9 mouse cellular contexts compared by ENCODE assay signal in genomic region chr1:72214470-72214961, GRCm38 (mm10). TPM values are rescaled to one million over a fixed set of nuclear protein-coding genes. Genes with fewer than 3 reads are reported as not detected.
DNase-seq lines count a peak whose midpoint lies in the region; TF ChIP-seq lines count a peak whose summit lies in the region.
"Had no signal": no experiment of that assay in that cellular context is flagged by ENCODE, and none has a peak within 500 bp of the region (broad histone marks: within the 10 kb centered on the region; RNA-seq: fewer than 3 reads in every experiment).

No protein-coding gene starts in this region.

- peak overlapping the region; percentile 79 for H3K27ac ChIP-seq in ES-Bruce4 (ENCODE audit: insufficient read depth, low read length)
- no peak overlapping the region for H3K27ac ChIP-seq in limb, embryonic 10.5 days
- H3K27ac ChIP-seq: limb, embryonic 13.5 days had no signal

- no peaks in the 10 kb centered on the region; the same call in 1 of the 2 replicates for H3K36me3 ChIP-seq in ES-Bruce4 (ENCODE audit: control insufficient read depth, insufficient read depth, low read length, poor library complexity, severe bottlenecking)
- no peaks in the 10 kb centered on the region for H3K36me3 ChIP-seq in limb, embryonic 10.5 days
- H3K36me3 ChIP-seq: limb, embryonic 13.5 days had no signal

- TF ChIP-seq CTCF in ES-Bruce4 (IDR thresholded peaks at IDR 0.05; ENCODE audit: low read depth, low read length): no peak

- peaks cover 5% of the 10 kb centered on the region for H3K4me1 ChIP-seq in ES-Bruce4 (ENCODE audit: control insufficient read depth, insufficient read depth, low read length)
- peaks cover 19% of the 10 kb centered on the region for H3K4me1 ChIP-seq in limb, embryonic 10.5 days

- no peaks in the 10 kb centered on the region for H3K9me3 ChIP-seq in ES-Bruce4 (replicated peaks; ENCODE audit: control insufficient read depth, insufficient read depth, low read length, poor library complexity, severe bottlenecking)
- H3K9me3 ChIP-seq in limb, embryonic 10.5 days (replicated peaks): no peaks in the 10 kb centered on the region
- H3K9me3 ChIP-seq: limb, embryonic 13.5 days had no signal

- peak overlapping the region; percentile 12; the same call in 1 of the 2 replicates for H3K9ac ChIP-seq in ES-Bruce4 (ENCODE audit: low read depth, poor library complexity, severe bottlenecking)
- H3K9ac ChIP-seq: limb, embryonic 13.5 days had no signal

- TF ChIP-seq POLR2A in ES-Bruce4 (IDR thresholded peaks at IDR 0.05; ENCODE audit: insufficient read depth, low read length): no peak

- WGBS in limb, embryonic 10.5 days: 73% methylated on average over 7 of the region's 7 CpGs

- H3K27me3 ChIP-seq in ES-Bruce4 (ENCODE audit: control insufficient read depth, insufficient read depth, low read length, poor library complexity, severe bottlenecking): no peaks in the 10 kb centered on the region
- peaks cover 14% of the 10 kb centered on the region for H3K27me3 ChIP-seq in limb, embryonic 10.5 days (ENCODE audit: low read depth, poor library complexity, severe bottlenecking)

- 0 out of 2 replicates have a peak, but pooled peaks have one; percentile 33 for TF ChIP-seq EP300 in ES-Bruce4 (IDR thresholded peaks at IDR 0.05; ENCODE audit: insufficient read depth, low read depth, low read length)

- DNase-seq in adipocyte (ENCODE audit: low spot score): peak; percentile 73
- peak; percentile 77 for DNase-seq in gastrocnemius, postnatal 25 days
- peak; percentile 72 for DNase-seq in heart, postnatal 4 days
- no peak for DNase-seq in left cerebral cortex, postnatal 25 days (ENCODE audit: low spot score in 2 of 2)
- no peak for DNase-seq in limb, embryonic 10.5 days (ENCODE audit: low spot score)
- DNase-seq in thymus, postnatal 36 days: no peak
- DNase-seq: right cerebral cortex, postnatal 4 days had no signal

- intact Hi-C loops in left cerebral cortex, postnatal 25 days (cut with DNase I): no loop called here

- no peak overlapping the region for H3K4me3 ChIP-seq in ES-Bruce4 (ENCODE audit: low read depth, low read length)
- no peak overlapping the region for H3K4me3 ChIP-seq in limb, embryonic 10.5 days
- H3K4me3 ChIP-seq: limb, embryonic 13.5 days had no signal

RNA-seq across cellular contexts. Expression of gene Mreg, which starts 2.4 kb away (rescaled TPM):
- polyA plus RNA-seq in ES-Bruce4 (2011; ENCODE audit: insufficient read depth, insufficient read length, low read depth, missing spikeins): 90.7 and 95.8 TPM in 2 replicates
- 10 to 100 TPM; 39.6 to 50.5 TPM for total RNA-seq in gastrocnemius, postnatal 25 days (2021)
- total RNA-seq in heart, postnatal 4 days (2021): 10 to 100 TPM; 17.7 to 21.1 TPM
- 1 to 10 TPM; 3.5 to 4.6 TPM for total RNA-seq in left cerebral cortex, postnatal 25 days (2021)
- polyA plus RNA-seq in limb, embryonic 10.5 days (2016; fragmentation: Nextera tagmentation; extraction: Ambion mirVana): 3.1 and 4.4 TPM in 2 replicates

Comparison
In these comparisons a context has a peak if more than half of its experiments do, and no peak if none do; other contexts are left out.
1. DNase-seq: peak in adipocyte (single experiment), gastrocnemius, postnatal 25 days (single experiment) and heart, postnatal 4 days (single experiment); none in left cerebral cortex, postnatal 25 days (0 of 2), limb, embryonic 10.5 days (single experiment) and thymus, postnatal 36 days (0 of 2).